Mouse (Mus musculus): ENCODE results near the gene Ptpa.
A peak's percentile ranks its signal among the peaks of the same experiment; 100 is the strongest.
"Not testable (repeated sequence)": the region's sequence is repeated elsewhere in the genome, so short reads cannot be mapped to it uniquely, and the experiment has no call there.

Gene Ptpa

DNA sequence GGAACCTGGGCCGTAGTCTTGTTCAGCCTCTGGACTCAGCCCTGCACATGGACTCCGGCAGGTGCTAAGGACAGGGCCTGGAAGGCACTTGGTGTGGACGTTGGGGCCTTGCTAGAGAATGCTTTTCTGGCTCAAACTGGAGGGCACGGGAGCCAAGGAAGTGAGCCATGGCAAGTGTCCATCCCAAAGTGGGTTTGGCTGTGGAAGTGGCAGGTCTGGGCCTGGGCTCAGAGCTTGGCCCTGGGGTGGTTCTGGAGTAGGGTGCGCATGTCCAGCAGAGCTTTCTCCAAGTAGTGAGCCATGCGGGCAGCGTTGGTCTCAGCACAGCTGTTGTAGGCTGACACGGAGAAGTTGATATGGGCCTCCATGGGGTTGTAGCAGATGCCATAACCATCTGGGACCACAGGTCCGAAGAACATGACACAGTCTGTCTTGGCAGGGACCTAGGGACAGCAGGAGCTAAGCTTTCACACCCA, 13.4 kb upstream of the Ptpa start:
- DNase-seq (ENCODE audit: low spot score) = no peak

DNA sequence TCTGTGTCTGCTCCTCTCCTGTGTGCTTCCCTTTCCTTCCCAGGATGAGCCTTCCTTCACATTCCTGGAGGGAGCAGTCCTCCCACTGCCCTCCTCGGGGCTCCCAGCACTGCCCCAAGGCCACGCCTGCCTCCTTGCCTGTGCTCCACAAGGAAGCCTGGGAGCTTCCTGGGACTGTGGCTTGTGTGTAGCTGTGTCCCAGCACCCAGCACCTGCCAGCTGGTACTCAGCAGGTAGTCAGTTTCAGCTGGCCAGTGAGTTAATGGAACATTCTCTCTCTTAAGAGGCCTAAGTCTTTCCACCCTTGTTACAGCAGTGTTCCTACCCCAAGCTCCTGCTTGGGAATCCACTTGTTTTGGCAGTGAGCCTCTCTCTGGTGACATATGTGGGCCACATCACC, 13.0 kb upstream of the Ptpa start:
- no peak for DNase-seq (ENCODE audit: low spot score)

- DNase-seq (ENCODE audit: low spot score) = no peak
Observed at GRCm38 (mm10) chr2:30403870-30404269, 12.0 kb upstream of the Ptpa start.

DNA sequence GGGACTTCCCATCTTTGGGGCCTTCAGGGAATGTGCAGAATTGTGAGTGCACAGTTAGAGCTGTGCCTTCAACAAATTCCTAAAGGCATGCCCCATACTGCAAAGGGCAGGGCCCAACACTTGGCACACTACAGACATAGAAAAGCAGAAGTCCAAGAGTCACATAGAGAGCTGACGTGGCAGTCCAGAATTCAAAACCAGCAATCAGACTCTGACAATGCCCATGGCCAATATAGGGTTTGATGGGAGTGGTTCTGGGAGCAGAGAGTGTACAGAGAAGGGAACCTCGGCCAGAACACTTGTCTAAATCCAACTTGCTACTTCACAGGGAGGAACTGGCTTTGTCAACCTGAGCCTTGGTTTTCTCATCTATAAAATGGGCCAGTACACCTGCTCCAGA, 8.6 kb upstream of the Ptpa start:
- DNase-seq (ENCODE audit: low spot score) = no peak

DNA sequence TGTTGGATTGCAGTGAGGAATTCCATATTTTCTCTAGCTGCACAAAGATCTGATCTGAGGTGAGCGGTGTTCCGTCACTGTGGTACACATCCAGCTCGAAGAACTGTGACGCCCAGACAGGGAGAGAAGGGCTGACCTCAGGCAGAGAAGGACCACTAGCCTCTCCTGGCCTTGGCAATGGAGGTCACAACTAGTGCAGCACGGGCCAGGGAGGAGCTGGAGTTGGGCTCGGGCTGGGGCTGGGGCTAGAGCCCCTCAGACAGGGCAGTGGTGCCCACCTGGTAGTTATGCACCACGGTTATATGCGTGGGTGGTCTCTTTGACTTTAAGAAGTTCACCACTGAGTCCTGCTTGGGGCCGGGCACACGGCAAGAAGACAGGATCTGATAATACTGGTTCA, 8.1 kb upstream of the Ptpa start:
- no peak for DNase-seq (ENCODE audit: low spot score)

- DNase-seq (ENCODE audit: low spot score) = no peak
Observed at GRCm38 (mm10) chr2:30408452-30409100, 7.3 kb upstream of the Ptpa start.

DNA sequence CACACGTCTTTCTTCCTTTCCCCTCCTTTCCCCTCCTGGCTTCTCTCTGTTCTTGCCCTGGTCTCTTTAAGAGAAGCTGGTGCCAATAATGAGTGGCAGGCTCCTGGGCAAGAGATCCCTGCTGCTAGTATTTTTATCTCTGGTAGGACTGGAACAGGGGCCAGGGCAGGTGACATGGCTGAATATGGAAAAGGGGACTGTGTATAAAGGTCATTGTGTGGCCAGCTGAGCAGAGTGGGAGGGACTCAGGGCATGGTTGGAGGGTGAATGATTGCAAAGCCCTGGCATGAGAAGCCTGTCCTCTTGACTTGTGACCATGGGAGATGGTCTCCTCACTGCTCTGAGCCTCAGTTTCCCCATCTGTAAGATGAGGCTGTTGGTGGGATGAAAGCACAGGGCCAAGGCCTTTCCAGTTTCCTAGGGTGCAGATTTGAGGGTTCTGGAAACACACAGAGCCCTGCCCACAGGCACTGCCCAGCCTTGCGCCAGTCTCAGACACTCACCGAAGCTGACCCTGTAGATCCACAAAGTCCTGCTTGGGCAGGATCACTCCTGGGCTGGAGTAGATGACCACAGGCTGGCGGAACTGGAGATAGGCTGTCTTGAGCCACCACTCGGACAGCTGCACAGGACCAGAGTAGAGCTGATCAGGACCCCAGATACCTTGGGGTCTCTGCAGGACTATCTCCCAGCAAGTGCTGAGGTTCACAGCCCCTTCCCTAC, 6.2 kb upstream of the Ptpa start:
- DNase-seq (ENCODE audit: low spot score) = no peak

DNA sequence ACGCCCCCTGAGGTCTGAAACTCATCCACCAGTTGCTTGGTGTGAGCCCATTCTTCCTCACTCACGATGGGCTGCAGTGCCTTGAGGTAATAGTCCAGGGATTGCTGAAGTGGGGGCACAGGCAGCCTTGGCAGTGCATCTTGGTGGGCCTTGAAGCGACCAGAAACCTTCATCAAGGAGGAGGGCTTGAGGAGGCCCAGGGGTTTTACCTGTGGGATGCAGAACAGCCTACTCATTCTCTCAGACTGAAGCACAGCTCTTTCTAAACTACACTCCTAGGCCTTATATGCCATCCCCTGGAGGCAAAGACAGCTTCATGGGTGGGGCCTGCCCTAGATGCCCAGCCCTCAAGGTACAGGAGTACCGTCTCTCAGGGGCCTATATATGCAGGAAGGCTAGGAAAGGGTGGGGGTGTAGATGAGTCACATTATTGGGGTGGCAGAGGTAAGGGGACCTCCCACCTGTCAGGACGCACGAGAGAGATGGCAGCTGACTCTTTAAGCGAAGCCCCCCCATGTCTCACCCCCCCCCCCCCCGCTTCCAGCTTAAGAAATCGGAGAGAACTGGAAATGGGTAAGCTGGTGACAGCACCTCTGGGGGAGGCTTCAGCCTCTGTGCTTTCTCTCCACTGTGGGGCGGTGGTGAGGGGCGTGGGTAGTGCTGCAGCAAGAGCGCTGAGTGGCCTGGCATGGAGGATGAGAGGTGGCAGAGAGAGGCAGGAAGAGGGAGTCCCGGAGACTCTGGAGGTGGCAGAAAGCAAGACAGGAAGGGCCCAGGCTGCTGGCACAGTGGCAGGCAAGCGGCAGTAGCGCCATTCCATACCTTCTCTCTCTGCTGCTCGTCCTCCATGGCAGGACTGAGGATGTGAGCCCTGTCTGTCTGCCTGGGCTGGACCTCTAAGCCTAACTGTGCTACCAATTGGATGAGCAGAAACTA, 2.5 kb upstream of the Ptpa start:
- no peak for DNase-seq (ENCODE audit: low spot score)

DNA sequence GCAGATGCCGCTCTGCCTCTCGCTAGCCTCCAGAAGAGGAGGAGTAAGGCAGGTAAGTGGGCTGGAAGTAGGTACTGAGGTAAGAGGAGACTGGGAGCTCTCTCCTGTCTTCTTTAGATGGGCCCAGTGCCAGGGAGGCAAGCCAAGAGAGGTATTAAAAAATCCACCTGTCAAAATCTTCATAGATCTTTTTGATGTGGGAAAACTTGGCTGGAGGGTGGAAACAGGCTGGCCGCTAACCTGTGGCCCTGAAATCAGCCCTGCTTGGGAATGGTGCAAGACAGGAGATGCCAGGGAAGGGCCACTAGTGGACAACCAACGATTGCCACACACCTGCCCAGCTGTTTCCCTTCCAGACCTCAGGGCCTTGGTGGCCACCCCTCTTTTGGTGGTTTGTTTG, 1.7 kb upstream of the Ptpa start:
- no peak for DNase-seq (ENCODE audit: low spot score)

GRCm38 (mm10) chr2:30414681-30415080, 1.2 kb upstream of the Ptpa start:
- DNase-seq (ENCODE audit: low spot score) = no peak

DNA sequence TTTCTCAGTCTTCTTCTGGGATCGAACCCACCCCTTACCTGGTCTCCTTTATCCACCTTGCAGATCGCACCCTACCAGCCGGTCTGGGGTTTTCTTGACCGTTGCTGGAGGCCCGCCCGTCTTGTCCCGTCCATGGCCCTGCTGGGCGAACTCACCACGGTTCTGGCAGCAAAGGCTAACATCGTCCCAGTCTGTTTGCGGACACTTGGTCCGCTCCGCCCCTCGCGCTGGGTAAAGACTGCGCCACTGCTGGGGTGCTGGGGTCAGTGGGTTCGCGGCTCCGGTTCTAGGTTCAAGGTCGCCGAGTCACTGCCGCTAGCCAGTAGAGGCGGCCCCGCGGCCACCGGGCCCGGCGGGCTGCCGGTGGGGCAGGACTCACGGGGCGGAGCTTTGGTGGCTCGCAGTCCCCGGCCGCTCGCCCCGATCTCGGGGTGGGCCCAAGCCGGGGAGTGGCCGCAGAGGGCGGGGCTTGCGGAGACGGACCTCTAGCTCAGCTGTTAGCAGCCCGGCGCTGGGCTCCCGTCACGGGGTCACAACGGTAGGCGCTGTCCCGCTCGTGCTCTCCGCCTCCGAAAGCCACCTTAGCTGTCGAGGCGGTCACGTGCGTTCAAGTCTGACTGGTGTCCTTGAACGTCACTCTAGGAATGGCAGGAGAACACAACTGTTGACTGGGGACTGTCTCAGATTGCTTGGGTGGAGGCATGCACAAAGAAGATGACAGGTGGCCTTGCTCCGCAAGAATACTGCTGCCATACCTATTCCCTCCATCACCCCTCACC, 493 bp upstream of the Ptpa start, which contains the start of gene Crat:
Crat (minus strand) TSS at position 657 of the 779 bp plus-strand sequence.
- peak; percentile 91 for DNase-seq (ENCODE audit: low spot score)

DNA sequence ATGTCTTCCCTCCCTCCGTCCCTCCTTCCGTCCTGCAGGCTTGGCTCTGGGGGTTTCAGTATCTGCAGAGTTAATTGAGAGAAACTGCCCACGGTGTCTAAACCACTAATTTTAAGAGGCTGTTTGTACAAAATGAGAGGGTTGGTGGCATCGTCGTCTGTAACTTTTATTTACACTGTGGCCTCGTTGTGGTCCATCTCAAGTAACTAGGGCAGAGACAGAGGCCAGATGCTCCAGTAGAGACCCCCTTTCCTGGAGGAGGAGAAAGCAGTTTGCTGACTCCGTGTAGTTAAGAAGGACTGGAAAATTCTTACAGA, 768 bp downstream of the Ptpa start:
- DNase-seq (ENCODE audit: low spot score) = no peak

GRCm38 (mm10) chr2:30417154-30417553, 1.3 kb downstream of the Ptpa start:
- DNase-seq (ENCODE audit: low spot score) = not testable (repeated sequence)

DNA sequence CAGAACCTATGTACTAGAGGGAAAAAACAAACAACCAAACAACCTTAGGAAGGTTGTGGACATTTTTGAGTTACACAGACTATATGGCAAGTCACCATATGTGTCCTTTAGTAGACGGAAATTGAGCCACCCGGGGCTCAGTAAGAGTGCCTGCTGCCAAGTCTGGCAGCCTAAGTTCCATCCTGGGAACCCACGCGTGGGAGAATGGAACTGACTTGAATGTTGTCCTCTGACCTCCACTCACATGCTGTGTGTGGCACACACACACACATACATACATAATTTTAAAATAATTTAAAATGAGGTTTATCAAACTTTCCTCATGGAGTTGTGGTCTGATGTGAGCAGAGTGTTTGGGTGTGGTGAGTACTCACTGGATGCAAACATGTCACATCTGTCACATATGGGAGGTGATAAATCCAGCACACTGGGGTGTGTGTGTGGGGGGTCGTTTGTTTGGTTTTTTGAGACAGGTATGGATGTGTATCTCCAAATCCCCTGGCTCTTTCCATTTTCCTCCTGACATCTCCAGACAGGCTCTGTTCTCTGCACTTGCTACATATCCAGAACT, 1.8 kb downstream of the Ptpa start:
- no peak for DNase-seq (ENCODE audit: low spot score)

- no peak for DNase-seq (ENCODE audit: low spot score)
Observed at GRCm38 (mm10) chr2:30418259-30418658, 2.4 kb downstream of the Ptpa start.

GRCm38 (mm10) chr2:30419112-30419511, 3.3 kb downstream of the Ptpa start:
- DNase-seq (ENCODE audit: low spot score) = no peak

DNA sequence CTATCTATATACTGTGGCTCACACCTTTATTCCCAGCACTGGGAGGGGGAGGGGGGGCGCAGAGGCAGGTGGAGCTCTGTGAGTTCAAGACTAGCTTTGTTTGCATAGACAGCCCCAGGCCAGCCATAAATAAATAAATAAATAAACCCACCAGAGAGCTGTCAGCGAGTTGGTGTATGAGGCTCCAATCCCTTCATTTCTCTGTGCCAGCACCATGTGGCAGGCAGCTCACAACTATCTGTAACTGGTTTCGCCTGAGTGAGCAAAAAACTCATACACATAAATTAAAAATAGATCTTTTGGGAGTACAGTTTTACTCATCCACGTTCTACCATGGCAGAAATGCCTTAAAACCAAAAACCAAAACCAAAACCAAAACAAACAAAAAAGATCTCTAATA, 5.6 kb downstream of the Ptpa start:
- no peak for DNase-seq (ENCODE audit: low spot score)

GRCm38 (mm10) chr2:30429156-30429555, 13.3 kb downstream of the Ptpa start:
- no peak for DNase-seq (ENCODE audit: low spot score)

DNA sequence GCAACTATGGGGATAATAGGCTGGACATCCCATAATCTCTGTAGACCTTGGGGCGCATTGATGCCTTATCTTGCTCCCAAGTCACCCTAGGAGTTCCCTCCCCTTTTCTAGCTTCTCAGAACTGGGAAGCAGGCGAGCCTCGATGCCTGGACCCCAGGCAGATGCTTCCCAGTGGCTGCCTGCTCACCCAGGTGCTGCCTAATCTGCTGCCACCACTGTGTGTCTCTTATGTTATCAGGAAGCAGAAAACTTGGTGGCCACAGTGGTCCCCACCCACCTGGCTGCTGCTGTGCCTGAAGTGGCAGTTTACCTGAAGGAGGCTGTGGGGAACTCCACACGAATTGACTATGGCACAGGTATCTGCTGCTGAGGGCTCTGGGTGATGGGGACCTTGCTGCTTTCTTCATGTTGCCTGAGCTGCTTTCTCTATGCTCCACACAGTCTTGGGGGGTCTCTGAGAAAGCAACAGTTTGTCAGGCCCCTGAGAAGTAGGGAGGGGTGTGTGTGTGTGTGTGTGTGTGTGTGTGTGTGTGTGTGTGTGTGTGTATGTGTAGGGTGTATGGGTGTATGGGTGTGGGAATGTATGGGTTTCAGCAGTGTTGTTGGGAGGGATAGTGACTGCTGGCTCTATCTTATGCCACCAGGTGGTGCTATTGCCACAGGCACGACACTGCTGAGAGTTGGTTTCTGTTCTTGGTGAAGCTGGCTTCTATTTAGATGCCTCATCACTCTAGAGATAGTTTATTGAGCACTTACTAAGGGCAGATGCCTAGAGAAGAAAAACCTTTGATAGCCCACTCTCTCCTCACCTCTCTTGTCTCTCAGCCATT, 19.7 kb downstream of the Ptpa start:
- DNase-seq (ENCODE audit: low spot score) = no peak

GRCm38 (mm10) chr2:30436156-30436545, 20.3 kb downstream of the Ptpa start:
- DNase-seq (ENCODE audit: low spot score) = no peak

DNA sequence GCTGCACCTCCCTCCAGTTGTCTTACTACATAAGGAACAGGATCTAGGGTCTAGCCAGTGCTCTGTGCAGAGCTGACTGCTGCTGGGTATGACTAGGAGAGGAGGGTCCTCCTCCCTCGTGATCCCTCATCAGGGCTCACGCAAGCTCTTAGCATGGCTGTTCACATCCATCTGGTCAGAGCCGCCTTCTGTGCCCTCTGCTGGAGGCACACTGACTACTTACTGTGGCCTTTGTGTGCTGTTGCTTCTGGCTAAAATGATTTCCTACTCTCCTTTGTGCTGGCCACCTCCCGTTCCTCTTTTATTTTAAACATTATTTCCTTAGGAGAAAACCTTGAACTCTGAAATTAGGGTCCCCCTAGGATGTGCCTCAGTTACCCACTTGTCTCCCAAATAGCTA, 21.0 kb downstream of the Ptpa start:
- DNase-seq (ENCODE audit: low spot score) = no peak
